Mouse (Mus musculus) hindbrain, postnatal 0 days (tissue): ENCODE measurements around the gene Fau. TPM values are rescaled to one million over a fixed set of nuclear protein-coding genes. Genes with fewer than 3 reads are reported as not detected.

Experiments used
- ATAC-seq: fragments of 200-750 bp; cut with Nextera tagmentation; 2 replicates; pipeline ENCODE4 v1.8.0; 2017; ENCODE audit warnings: mild to moderate bottlenecking, moderate TSS enrichment, moderate library complexity
- DNase-seq: peaks from one replicate; pipeline ENCODE4 v3.0.0-alpha.2; 2015; ENCODE audit warnings: low spot score
- H3K27ac ChIP-seq: fragments of 300-500 bp; sonication (generic); 2 replicates; pipeline ENCODE4 v1.5.1; 2014; ENCODE audit warnings: mild to moderate bottlenecking
- H3K27me3 ChIP-seq: fragments of 300-500 bp; sonication (generic); 2 replicates; pipeline ENCODE4 v1.6.1; 2014; ENCODE audit warnings: low read length, mixed read lengths; ENCODE audit not compliant: insufficient read depth
- H3K36me3 ChIP-seq: fragments of 300-500 bp; sonication (generic); 2 replicates; pipeline ENCODE4 v1.6.1; 2014; ENCODE audit warnings: low read length, mixed read lengths; ENCODE audit not compliant: insufficient read depth
- H3K4me1 ChIP-seq: fragments of 300-500 bp; sonication (generic); 2 replicates; pipeline ENCODE4 v1.6.1; 2014; ENCODE audit warnings: antibody characterized with exemption, low read length, mixed read lengths; ENCODE audit not compliant: insufficient read depth
- H3K4me2 ChIP-seq: fragments of 300-500 bp; sonication (generic); 2 replicates; pipeline ENCODE4 v1.6.1; 2014; ENCODE audit warnings: low read depth, mild to moderate bottlenecking, low read length, moderate library complexity, mixed read lengths
- H3K4me3 ChIP-seq: fragments of 300-500 bp; sonication (generic); 2 replicates; pipeline ENCODE4 v1.5.1; 2014; ENCODE audit warnings: low read length
- H3K9ac ChIP-seq: fragments of 300-500 bp; sonication (generic); replicated peaks from 2 replicates; pipeline ENCODE4 v1.6.1; 2014; ENCODE audit warnings: mild to moderate bottlenecking, low read length, moderate library complexity, mixed read lengths
- H3K9me3 ChIP-seq: fragments of 300-500 bp; sonication (generic); 2 replicates; pipeline ENCODE4 v1.6.1; 2016; ENCODE audit warnings: low read length, mixed read lengths
- CTCF ChIP-seq: IDR thresholded peaks from 2 replicates; pipeline ENCODE4 v1.5.1; 2016; ENCODE audit warnings: antibody characterized with exemption, control low read depth, low read depth
- WGBS: fragments of 180-500 bp; shearing (Covaris S2); extraction: QIAGEN DNeasy Blood & Tissue Kit; methylation state at CpG from one replicate; pipeline ENCODE4 v1.1.7; 2014; 5-methylcytosine and 5-hydroxymethylcytosine counted together
- polyA plus RNA-seq: library from polyadenylated mRNA; unstranded; fragments of >200 nt; fragmentation: Nextera tagmentation; extraction: Ambion mirVana; gene quantifications from 2 replicates; pipeline ENCODE4 v1.2.1, GENCODE M21; 2015
- total RNA-seq: library from RNA; depleted of rRNA; stranded (reverse); fragments of >200 nt; gene quantifications from 2 replicates; pipeline ENCODE4 v1.2.3, GENCODE M21; 2014

Fau gene
- total and polyA plus RNA-seq, 2 experiments from 2014 or later: 668 to 787 TPM

DNA sequence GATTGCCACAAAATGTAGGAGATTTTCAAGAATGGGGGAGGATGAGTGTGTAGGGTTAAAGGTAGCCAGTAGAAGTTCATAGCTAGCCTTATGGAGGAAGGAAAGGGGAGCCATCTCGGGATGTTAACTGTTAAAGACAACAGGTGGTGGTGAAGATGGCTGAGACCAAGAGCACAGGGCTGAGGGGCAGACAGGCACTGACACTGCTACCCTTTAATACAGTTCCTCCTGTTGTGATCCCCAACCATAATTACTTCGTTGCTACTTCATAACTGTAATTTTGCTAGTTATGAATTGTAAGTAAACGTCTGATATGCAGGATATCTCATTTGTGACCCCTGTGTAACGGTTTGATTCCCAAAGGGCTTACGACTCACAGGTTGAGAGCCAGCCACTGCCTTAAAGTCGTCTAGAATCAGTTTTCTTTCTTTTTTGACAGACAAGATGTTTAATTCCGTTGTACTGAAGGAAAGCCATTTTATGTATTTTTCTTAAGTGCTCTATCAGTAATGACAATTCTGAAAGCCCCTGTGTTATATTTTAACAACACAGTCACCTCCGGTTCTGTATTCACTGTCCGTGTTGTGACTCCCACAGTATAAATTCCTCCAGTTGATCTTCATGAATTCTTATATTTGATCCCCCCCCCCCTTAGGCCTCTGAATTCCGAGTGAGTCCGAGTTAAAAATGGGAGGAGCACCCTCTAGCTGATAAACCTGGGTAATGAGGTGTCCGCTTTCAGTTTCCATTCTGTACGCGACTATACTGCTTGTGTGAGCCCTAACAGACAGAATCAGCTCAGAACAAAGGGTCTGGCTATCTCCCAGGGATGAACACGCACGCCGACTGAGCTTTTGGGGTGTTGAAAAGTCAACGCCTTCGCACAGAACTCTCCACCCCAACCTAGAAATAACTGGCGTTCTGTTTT lies 12.0 kb upstream of the Fau start:
- DNase-seq (no peak), ATAC-seq (peak; percentile 30)
- Histone ChIP-seq H3K4me3 (peak overlapping the region; percentile 87), H3K4me1 (peaks cover 13% of the 10 kb centered on the region), H3K27ac (peak overlapping the region; percentile 99), H3K27me3 (no peaks in the 10 kb centered on the region), H3K36me3 (peaks cover 22% of the 10 kb centered on the region), H3K4me2 (peak overlapping the region; percentile 97), H3K9ac (peak overlapping the region; percentile 74), H3K9me3 (no peaks in the 10 kb centered on the region)
- 14% methylated on average over 20 of the region's 20 CpGs for WGBS
- peak; percentile 33 for TF ChIP-seq CTCF

- DNase-seq (peak; percentile 96), ATAC-seq (peak; percentile 92)
- Histone ChIP-seq H3K4me2 (peak within 1 kb of the TSS; percentile 97), H3K4me1 (peaks cover 13% of the 10 kb centered on the region), H3K9me3 (no peaks in the 10 kb centered on the region), H3K36me3 (peaks cover 31% of the 10 kb centered on the region), H3K27ac (peak within 1 kb of the TSS; percentile 99), H3K4me3 (peak within 1 kb of the TSS; percentile 87), H3K27me3 (no peaks in the 10 kb centered on the region), H3K9ac (peak within 1 kb of the TSS; percentile 74)
- under 1% methylated on average over 65 of the region's 65 CpGs for WGBS
- peak; percentile 16; the same call in 1 of the 2 replicates for TF ChIP-seq CTCF
These were observed 11.1 kb upstream of the Fau start, which contains the start of gene Syvn1 for GRCm38 (mm10) chr19:6046294-6047153. Gene Syvn1 (plus strand): TSS chr19:6046576.

GRCm38 (mm10) chr19:6047154-6047898 lies 10.3 kb upstream of the Fau start:
- peak overlapping the region; percentile 87 for H3K4me3 ChIP-seq
- ATAC-seq (peak; percentile 15; the same call in 1 of the 2 replicates), DNase-seq (no peak)
- peak overlapping the region; percentile 97 for H3K4me2 ChIP-seq
- TF ChIP-seq CTCF: peak; percentile 26; the same call in 1 of the 2 replicates
- WGBS: 2% methylated on average over 43 of the region's 44 CpGs
- H3K4me1 ChIP-seq: peaks cover 13% of the 10 kb centered on the region
- no peaks in the 10 kb centered on the region for H3K9me3 ChIP-seq
- peaks cover 39% of the 10 kb centered on the region for H3K36me3 ChIP-seq
- no peaks in the 10 kb centered on the region for H3K27me3 ChIP-seq
- H3K9ac ChIP-seq: peak overlapping the region; percentile 74
- peak overlapping the region; percentile 99 for H3K27ac ChIP-seq

DNA sequence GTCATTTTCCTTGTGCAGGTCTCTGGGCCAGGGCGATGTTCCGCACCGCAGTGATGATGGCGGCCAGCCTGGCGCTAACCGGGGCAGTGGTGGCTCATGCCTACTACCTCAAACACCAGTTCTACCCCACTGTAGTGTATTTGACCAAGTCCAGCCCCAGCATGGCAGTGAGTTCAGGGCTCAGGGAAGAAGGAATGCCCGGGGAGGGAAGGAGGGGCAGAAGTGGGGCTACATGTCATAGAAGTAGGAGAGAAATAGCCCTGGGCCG lies 9.8 kb upstream of the Fau start:
- H3K4me2 ChIP-seq: peak overlapping the region; percentile 97
- H3K9ac ChIP-seq: peak overlapping the region; percentile 74
- no peaks in the 10 kb centered on the region for H3K9me3 ChIP-seq
- peak overlapping the region; percentile 99 for H3K27ac ChIP-seq
- H3K36me3 ChIP-seq: peaks cover 43% of the 10 kb centered on the region
- no peaks in the 10 kb centered on the region for H3K27me3 ChIP-seq
- no peak for TF ChIP-seq CTCF
- ATAC-seq: no peak
- no peak for DNase-seq
- H3K4me3 ChIP-seq: peak overlapping the region; percentile 87
- WGBS: 91% methylated on average over 8 of the region's 8 CpGs
- peaks cover 13% of the 10 kb centered on the region for H3K4me1 ChIP-seq

- Histone ChIP-seq H3K27ac (no peak overlapping the region), H3K4me2 (no peak overlapping the region), H3K4me3 (no peak overlapping the region), H3K9ac (no peak overlapping the region), H3K36me3 (peaks cover 53% of the 10 kb centered on the region), H3K9me3 (no peaks in the 10 kb centered on the region), H3K27me3 (no peaks in the 10 kb centered on the region), H3K4me1 (peaks cover 13% of the 10 kb centered on the region)
- WGBS: 89% methylated on average over 11 of the region's 11 CpGs
- DNase-seq (no peak), ATAC-seq (no peak)
- TF ChIP-seq CTCF: no peak
These were observed 8.8 kb upstream of the Fau start for GRCm38 (mm10) chr19:6048681-6049410.
